Mouse (Mus musculus): Measurements from ENCODE around the gene Cers3.

Gene Cers3

DNA sequence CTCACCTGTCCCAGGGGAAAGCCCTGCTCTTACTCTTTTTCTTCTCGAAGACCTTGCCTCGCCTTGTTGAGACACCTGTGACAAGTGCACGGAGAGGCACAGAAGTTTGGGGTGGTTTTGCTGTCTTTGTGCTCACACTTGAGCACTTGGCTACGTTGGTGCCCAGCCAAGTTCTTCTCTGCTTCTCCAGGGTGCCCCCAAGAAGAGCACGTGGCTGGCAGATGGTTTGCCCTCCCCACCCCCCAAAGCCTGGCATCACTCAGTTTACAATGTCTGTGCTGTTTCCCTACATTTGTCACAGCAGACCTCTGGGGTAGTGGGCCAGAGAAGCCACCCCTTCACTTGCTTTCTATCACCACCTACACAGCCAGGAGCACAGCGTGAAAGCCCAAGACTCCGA lies 97.9 kb downstream of the Cers3 start:
- H3K27me3 ChIP-seq (ENCODE audit: control insufficient read depth, insufficient read depth, low read length, poor library complexity, severe bottlenecking), result no peaks in the 10 kb centered on the region
- no peak for DNase-seq (ENCODE audit: low read depth, low spot score)
- H3K36me3 ChIP-seq (ENCODE audit: control insufficient read depth, insufficient read depth, low read length, poor library complexity, severe bottlenecking), result no peaks in the 10 kb centered on the region

DNA sequence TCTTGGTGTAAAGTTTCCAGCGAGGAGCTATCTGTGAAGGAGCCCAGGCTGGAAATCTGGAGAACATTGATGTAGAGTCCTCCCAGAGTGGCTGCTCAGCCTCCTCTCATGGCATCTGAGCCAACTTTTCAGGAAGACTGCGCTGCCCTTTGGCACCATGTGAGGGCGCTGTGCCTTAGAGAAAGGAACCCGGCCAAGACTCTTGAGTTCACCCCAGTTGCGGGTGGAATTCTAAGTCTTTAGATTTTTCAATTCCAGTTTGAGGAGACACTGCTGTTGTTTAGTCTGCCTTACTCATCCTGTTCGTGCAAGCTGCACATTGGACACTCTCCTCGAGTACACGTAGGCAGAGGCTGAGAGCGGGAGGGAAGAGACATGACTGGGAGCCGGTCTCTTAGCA lies 98.7 kb downstream of the Cers3 start:
- H3K36me3 ChIP-seq (ENCODE audit: control insufficient read depth, insufficient read depth, low read length, poor library complexity, severe bottlenecking), result no peaks in the 10 kb centered on the region
- DNase-seq (ENCODE audit: low read depth, low spot score), result no peak
- H3K27me3 ChIP-seq (ENCODE audit: control insufficient read depth, insufficient read depth, low read length, poor library complexity, severe bottlenecking), result no peaks in the 10 kb centered on the region

DNA sequence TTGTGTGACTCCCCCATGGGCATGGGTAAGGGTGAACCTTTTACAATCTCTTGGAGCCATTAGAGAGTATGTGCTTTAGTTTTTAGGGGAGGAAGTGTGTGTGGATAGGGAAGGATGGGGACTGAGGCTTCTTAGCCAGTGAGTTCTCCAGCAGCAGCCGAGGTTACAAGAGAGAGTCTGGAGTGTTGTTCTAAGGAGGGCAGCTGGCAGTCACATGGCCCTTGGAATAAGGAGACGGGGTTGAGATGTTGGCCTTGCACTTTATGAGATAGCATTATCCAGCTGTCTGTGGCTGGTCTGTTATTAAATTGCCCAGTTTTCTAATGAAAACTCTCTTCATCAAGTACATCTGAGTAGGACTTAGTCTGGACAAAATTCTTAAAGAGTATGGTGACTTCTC lies 100.5 kb downstream of the Cers3 start:
- DNase-seq (ENCODE audit: low read depth, low spot score), result no peak

DNA sequence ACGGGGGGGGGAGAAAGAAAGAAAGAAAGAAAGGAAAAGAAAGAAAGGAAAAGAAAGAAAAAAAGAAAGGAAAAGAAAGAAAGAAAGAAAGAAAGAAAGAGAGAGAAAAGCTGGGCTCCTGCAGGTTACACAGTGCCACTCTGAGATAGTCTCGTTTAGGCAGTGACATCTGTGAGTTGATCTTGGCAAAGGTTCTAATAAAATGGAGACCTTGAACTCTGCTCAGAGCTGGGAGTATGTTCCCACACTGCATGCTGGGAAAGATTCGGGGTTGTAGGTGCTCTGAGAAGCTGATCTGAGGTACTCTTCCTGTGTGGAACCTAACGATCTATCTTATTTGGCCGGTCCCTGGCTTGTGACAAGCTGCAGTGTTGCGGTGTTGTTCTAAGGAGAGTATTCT lies 103.3 kb downstream of the Cers3 start:
- H3K36me3 ChIP-seq (ENCODE audit: control insufficient read depth, insufficient read depth, low read length, poor library complexity, severe bottlenecking), result no peaks in the 10 kb centered on the region

More for the DNA sequence above, 100.5 kb downstream of the Cers3 start:
- Histone ChIP-seq H3K36me3 (ENCODE audit: control insufficient read depth, insufficient read depth, low read length, poor library complexity, severe bottlenecking) (no peaks in the 10 kb centered on the region), H3K27me3 (ENCODE audit: control insufficient read depth, insufficient read depth, low read length, poor library complexity, severe bottlenecking) (no peaks in the 10 kb centered on the region)

DNA sequence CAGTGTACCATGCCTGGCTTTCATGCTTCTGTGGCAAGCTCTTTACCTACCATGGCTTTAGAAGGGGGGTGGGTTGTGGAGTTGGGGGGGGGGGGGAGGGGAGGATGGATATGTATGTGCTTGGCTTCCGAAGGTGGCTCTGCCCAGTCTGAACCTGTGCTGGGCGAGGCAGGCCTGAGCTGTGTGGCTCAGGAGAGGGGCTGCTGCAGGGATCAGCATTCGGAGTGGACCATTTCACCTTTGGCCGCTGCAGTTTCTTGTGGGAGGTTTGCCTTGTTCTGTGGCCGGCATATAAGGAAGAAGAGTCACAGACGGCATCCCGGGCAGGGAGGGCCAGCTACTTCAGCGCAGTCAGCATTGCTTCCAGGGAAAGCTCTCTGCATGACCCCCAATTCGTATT lies 104.0 kb downstream of the Cers3 start:
- Histone ChIP-seq H3K27me3 (ENCODE audit: control insufficient read depth, insufficient read depth, low read length, poor library complexity, severe bottlenecking) (no peaks in the 10 kb centered on the region), H3K36me3 (ENCODE audit: control insufficient read depth, insufficient read depth, low read length, poor library complexity, severe bottlenecking) (no peaks in the 10 kb centered on the region)
- no peak for DNase-seq (ENCODE audit: low read depth, low spot score)

More for the DNA sequence above, 103.3 kb downstream of the Cers3 start:
- no peaks in the 10 kb centered on the region for H3K27me3 ChIP-seq (ENCODE audit: control insufficient read depth, insufficient read depth, low read length, poor library complexity, severe bottlenecking)
- DNase-seq (ENCODE audit: low read depth, low spot score), result no peak

DNA sequence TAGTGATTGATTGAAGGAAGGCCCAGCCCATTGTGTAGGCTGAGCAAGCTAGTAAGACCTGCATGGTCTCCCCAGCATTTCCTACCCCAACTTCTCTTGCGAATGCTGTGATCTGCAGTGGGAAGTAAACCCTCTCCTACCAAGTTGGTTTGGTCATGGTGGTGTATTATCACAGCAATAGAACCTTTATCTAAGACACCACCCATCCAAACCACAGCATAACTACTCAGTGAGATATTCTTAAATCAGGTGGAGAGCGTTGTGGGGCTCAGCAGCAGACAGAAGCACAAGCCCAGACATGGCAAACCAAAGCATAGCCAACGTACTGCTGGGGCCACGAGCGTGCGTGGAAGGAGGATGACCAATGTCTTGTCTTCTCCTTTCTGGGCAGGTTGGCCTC lies 106.0 kb downstream of the Cers3 start:
- DNase-seq (ENCODE audit: low read depth, low spot score), result no peak
- no peaks in the 10 kb centered on the region for H3K36me3 ChIP-seq (ENCODE audit: control insufficient read depth, insufficient read depth, low read length, poor library complexity, severe bottlenecking)
- H3K27me3 ChIP-seq (ENCODE audit: control insufficient read depth, insufficient read depth, low read length, poor library complexity, severe bottlenecking), result no peaks in the 10 kb centered on the region; the same call in 1 of the 2 replicates

DNA sequence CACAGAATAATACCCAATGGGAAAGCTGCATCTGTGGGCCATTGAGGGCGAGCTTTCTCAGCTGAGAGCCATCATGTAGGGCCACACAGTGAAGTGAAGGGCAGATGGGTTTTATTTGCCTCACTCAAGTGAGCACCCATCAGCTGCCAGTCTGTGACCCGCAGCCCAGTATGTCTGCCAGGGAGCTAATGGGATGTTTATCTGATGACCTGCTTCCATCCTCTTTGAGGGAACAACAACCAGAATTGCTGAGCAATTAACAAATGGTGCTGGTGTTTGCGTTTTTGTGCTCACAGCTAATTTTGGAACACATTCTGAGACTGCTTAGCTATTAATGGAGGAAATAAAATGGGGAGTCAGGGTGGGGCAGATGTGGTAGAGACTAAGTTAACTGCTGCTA lies 108.9 kb downstream of the Cers3 start:
- Histone ChIP-seq H3K27me3 (ENCODE audit: control insufficient read depth, insufficient read depth, low read length, poor library complexity, severe bottlenecking) (no peaks in the 10 kb centered on the region; the same call in 1 of the 2 replicates), H3K36me3 (ENCODE audit: control insufficient read depth, insufficient read depth, low read length, poor library complexity, severe bottlenecking) (no peaks in the 10 kb centered on the region)
- no peak for DNase-seq (ENCODE audit: low read depth, low spot score)

DNA sequence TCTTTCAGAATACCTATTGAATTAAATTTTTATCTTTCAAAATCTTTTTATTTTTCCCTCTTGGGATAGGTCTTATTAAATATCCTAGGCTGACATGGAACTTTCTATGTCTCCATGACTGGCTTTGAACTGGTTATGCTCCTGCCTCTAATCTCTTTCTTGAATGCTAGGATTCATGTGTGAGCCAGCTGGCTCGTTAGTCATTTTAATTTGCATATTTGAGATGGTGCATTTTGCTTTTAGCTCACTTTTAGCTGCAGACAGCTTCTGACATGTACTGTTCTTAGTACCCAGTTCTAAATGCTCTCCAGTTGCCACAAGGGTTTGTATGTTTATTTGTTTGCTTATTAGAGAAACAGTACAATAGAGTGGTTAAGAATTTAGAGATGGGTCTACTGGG lies 114.3 kb downstream of the Cers3 start:
- DNase-seq (ENCODE audit: low read depth, low spot score), result no peak
- H3K36me3 ChIP-seq (ENCODE audit: control insufficient read depth, insufficient read depth, low read length, poor library complexity, severe bottlenecking), result no peaks in the 10 kb centered on the region
- no peaks in the 10 kb centered on the region; the same call in 1 of the 2 replicates for H3K27me3 ChIP-seq (ENCODE audit: control insufficient read depth, insufficient read depth, low read length, poor library complexity, severe bottlenecking)

DNA sequence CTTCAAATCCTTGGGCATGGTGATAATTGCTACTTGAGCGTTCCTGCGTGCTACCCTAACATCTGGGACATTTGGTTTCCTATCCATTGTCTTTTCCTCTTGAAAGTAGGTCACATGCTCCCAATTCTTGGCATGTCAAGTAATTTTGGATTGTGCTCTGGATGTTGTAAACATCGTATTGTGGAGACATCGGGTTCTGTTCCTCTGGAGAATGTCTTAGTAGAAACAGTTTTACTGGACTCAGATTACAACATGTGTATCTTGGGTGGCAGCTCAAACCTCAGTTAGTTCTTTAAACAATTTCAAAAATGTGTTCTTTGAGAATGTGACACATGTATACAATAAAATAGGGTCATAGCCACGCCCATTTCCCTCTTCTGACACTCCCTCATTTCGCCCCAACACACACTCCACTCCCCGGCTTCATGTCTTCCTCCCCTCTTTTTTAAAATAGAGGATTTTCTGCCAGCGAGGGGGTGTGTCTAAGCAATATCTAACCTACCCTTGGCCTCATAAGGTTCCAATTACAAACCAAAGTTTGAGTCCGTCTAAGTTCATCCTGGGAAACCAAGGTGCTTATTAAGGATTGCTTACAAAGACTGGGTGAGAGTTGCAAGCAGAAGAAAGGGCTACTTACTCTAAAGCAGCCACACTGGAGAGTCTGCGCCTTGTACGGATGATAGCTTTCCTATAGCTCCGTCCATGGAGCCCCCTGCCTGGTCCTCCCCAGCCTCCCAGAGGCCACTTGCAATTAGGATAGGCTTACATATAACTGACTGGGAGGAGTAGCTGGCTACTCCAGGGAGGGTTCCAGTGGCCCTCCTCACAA lies 115.2 kb downstream of the Cers3 start:
- Histone ChIP-seq H3K27me3 (ENCODE audit: control insufficient read depth, insufficient read depth, low read length, poor library complexity, severe bottlenecking) (no peaks in the 10 kb centered on the region; the same call in 1 of the 2 replicates), H3K36me3 (ENCODE audit: control insufficient read depth, insufficient read depth, low read length, poor library complexity, severe bottlenecking) (no peaks in the 10 kb centered on the region)
- DNase-seq (ENCODE audit: low read depth, low spot score), result no peak

DNA sequence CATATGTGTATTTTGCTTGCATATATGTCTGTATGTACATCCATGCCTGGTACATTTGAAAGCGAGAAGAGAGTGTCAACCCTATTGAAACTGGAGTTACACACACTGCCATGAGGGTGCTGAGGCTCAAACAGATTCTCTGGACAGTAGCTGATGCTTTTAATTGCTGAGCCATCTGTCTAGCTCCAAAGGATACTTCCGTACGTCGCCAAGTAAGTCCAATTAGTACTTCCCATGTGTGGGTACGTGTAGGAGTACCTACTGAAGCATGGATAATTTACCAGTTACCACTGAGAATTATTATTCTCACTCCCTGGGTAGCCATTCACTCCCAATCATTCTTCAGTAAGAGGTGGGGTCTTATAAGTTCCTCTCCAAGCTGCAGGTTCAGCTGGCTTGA lies 115.9 kb downstream of the Cers3 start:
- no peak for DNase-seq (ENCODE audit: low read depth, low spot score)
- H3K27me3 ChIP-seq (ENCODE audit: control insufficient read depth, insufficient read depth, low read length, poor library complexity, severe bottlenecking), result no peaks in the 10 kb centered on the region
- H3K36me3 ChIP-seq (ENCODE audit: control insufficient read depth, insufficient read depth, low read length, poor library complexity, severe bottlenecking), result no peaks in the 10 kb centered on the region

DNA sequence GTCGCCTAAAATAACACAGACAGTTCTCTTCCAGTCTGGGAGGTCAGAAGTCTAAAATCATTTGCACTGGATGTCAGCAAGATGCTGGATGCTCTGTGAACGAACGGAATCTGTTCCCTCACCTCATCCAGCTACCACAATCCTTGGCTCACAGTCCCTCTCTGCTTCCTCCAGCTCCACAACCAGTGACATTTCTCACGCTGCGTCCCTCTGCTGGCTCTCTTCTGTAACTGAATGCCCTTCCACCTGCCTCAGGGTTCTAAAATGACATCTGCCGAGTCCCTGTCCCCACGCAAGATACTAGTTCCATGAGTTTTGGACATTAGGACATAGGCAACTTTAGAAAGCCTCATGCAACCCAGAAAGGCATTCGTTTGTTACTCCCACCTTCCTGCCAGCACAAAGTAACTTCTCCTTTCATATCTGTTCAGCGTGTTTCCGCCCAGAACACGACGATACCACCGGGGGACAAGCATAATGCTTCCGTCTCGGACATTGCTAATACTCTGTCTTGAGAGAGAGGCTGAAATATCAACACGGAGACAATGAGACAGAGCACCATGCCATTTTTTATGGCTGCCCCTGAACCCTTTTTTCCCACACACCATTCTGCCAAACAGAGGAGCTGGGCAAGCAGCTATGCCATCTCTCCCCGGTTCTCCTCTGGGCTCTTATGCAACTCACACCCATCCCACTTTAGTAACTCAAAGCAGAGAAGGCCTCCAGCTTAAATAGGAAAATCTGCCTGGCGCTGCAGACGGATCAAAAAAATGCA lies 123.8 kb downstream of the Cers3 start:
- H3K27me3 ChIP-seq (ENCODE audit: control insufficient read depth, insufficient read depth, low read length, poor library complexity, severe bottlenecking), result no peaks in the 10 kb centered on the region; the same call in 1 of the 2 replicates
- peak; percentile 10 for DNase-seq (ENCODE audit: low read depth, low spot score)

DNA sequence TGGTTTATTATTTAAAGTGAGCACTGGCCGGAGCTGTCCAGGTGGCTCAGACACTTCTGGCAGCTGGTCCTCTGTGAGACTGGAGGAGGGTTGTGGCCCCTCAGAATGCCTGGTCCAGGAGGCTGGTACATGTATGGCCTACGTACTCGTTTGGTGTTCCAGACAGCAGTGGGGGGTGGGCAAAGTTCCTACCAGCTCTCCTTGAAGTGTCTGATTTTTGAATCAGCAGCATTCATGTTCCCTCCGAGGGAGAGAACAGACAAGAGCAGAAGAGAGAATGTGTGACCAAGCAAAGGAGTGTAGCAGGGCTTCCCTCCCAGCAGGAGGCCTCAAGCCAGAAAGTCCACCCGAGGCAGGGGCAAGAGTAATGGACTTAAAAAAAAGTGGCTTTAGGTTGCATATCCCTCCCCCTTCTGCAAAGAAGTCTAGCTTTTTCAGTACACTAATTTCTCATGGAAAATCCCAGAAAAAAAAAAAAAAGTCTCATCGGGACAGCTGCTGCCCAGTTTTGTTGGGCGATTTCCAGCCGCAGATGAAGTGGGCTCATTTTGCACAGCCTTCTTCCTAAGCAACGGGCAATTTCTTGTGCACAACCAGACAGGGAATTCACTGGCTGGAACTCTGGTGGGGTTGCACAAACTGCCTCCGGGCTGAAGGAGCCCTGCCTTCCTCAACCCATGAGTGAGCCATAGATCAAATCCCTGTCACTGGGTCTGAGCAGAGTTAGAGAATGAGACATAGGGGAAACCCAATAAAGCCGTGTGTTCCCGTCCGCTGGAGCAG lies 124.6 kb downstream of the Cers3 start:
- no peak for DNase-seq (ENCODE audit: low read depth, low spot score)
- Histone ChIP-seq H3K36me3 (ENCODE audit: control insufficient read depth, insufficient read depth, low read length, poor library complexity, severe bottlenecking) (no peaks in the 10 kb centered on the region), H3K27me3 (ENCODE audit: control insufficient read depth, insufficient read depth, low read length, poor library complexity, severe bottlenecking) (no peaks in the 10 kb centered on the region; the same call in 1 of the 2 replicates)

More for the DNA sequence above, 123.8 kb downstream of the Cers3 start:
- H3K36me3 ChIP-seq (ENCODE audit: control insufficient read depth, insufficient read depth, low read length, poor library complexity, severe bottlenecking), result no peaks in the 10 kb centered on the region

DNA sequence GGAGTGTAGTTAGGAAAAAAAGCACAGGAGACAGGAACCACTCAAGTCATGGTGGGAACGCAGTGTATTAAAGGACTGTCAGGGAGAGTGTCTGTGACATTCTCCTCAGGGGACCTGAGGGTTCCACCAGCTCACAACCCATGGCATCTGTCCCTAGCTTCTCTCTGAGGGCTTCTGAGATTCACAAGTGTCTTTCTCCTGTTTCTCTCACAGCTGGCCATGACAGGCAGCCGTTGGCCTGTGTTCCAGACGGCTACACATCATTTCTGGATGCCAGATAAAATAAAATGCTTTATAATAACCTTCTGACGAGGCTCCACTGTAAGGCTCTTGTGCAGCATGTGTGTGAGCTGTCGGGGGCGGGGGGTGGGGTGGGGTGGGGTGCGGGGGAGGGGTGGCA lies 128.2 kb downstream of the Cers3 start:
- no peaks in the 10 kb centered on the region for H3K36me3 ChIP-seq (ENCODE audit: control insufficient read depth, insufficient read depth, low read length, poor library complexity, severe bottlenecking)
- H3K27me3 ChIP-seq (ENCODE audit: control insufficient read depth, insufficient read depth, low read length, poor library complexity, severe bottlenecking), result no peaks in the 10 kb centered on the region
- no peak for DNase-seq (ENCODE audit: low read depth, low spot score)

DNA sequence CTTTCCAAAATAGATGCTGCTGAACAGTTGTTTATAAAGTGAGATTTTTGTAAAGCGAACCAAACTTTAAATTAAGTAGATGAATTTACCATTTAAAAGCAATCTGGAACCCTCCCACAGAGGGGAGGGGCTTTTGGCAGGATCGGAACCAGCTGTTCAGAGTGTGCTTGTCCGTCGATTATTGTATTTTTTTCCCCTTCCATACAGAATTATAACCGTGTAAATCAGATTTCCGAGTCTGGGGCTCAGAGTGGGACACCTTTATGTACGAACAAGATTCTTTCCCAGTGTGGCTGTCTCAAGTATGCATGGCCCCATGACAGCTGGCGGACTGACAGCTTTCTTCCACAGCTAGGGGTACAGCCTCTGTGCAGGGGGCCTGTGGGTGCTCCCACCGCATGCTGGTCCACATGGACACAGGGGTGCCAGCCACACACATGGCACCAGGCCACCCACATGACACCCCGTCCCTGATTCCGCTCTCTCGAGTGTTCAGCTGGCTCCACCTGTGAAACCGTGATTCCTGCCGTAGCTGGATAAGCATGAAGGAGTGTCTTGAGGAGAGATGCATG lies 128.7 kb downstream of the Cers3 start:
- DNase-seq (ENCODE audit: low read depth, low spot score), result no peak
- H3K27me3 ChIP-seq (ENCODE audit: control insufficient read depth, insufficient read depth, low read length, poor library complexity, severe bottlenecking), result no peaks in the 10 kb centered on the region
- H3K36me3 ChIP-seq (ENCODE audit: control insufficient read depth, insufficient read depth, low read length, poor library complexity, severe bottlenecking), result no peaks in the 10 kb centered on the region
